Mouse (Mus musculus) CH12.LX (cell line): ENCODE results near the gene Tmem92.
"Not testable (repeated sequence)": the region's sequence is repeated elsewhere in the genome, so short reads cannot be mapped to it uniquely, and the experiment has no call there.

Source experiments
- CTCF ChIP-seq, 2 experiments: IDR thresholded peaks in 1 of 2; conservative IDR thresholded peaks in 1 of 2; 2 replicates each; pipeline ENCODE4 v1.5.1; 2011 to 2012; ENCODE audit warnings: low read depth in 2 of 2, low read length in 2 of 2, improper control_type of control experiment in 1 of 2, inconsistent platforms in 1 of 2, mild to moderate bottlenecking in 1 of 2, moderate library complexity in 1 of 2
- MEF2A ChIP-seq: IDR thresholded peaks from 2 replicates; pipeline ENCODE4 v1.6.1; 2014; ENCODE audit warnings: low read depth, mild to moderate bottlenecking, inconsistent platforms, low read length, improper control_type of control experiment, borderline replicate concordance
- POLR2A ChIP-seq: IDR thresholded peaks from 2 replicates; pipeline ENCODE4 v1.6.1; 2011; ENCODE audit warnings: low read depth, mild to moderate bottlenecking, improper control_type of control experiment, low read length
- ZKSCAN1 ChIP-seq: IDR thresholded peaks from 2 replicates; pipeline ENCODE4 v1.6.1; 2012; ENCODE audit warnings: low read depth, inconsistent platforms, low read length, improper control_type of control experiment, borderline replicate concordance

GRCm38 (mm10) chr11:94811537-94811936, 29.0 kb upstream of the Tmem92 start:
- not testable (repeated sequence) for TF ChIP-seq POLR2A; CTCF (conservative IDR thresholded peaks at IDR 0.05 in 1 of 2, IDR thresholded peaks at IDR 0.05 in 1 of 2; ENCODE audit: low read depth in 2 of 2, low read length in 2 of 2); MEF2A; ZKSCAN1
